Mouse (Mus musculus) ES-E14 (cell line): ENCODE measurements around the gene Trp53rka.

Experiments used
- CHD2 ChIP-seq: IDR thresholded peaks from 2 replicates; pipeline ENCODE4 v1.6.1; 2014; ENCODE audit warnings: mild to moderate bottlenecking, low read depth, low read length, inconsistent platforms
- HCFC1 ChIP-seq: IDR thresholded peaks from 2 replicates; pipeline ENCODE4 v1.6.1; 2012; ENCODE audit warnings: low read length, inconsistent platforms, borderline replicate concordance; ENCODE audit not compliant: insufficient read depth
- MAFK ChIP-seq: IDR thresholded peaks from 2 replicates; pipeline ENCODE4 v1.6.1; 2014; ENCODE audit warnings: mild to moderate bottlenecking, low read depth, low read length, inconsistent platforms; ENCODE audit not compliant: insufficient read depth
- ZC3H11A ChIP-seq: IDR thresholded peaks from 2 replicates; pipeline ENCODE4 v1.6.1; 2012; ENCODE audit warnings: low read depth, mild to moderate bottlenecking, inconsistent platforms, low read length, borderline replicate concordance
- ZNF384 ChIP-seq: IDR thresholded peaks from 2 replicates; pipeline ENCODE4 v1.6.1; 2012; ENCODE audit warnings: low read depth, low read length, inconsistent platforms

GRCm38 (mm10) chr2:165482003-165482402, 11.1 kb downstream of the Trp53rka start:
- TF ChIP-seq HCFC1 (no peak), CHD2 (no peak), MAFK (no peak), ZNF384 (no peak), ZC3H11A (no peak)
